Mouse (Mus musculus): Measurements from ENCODE around the gene Pcnx2. TPM values are rescaled to one million over a fixed set of nuclear protein-coding genes. Genes with fewer than 3 reads are reported as not detected.

The Pcnx2 gene
- polyA plus RNA-seq, 1 experiment from 2014 or later, result 3.3 TPM

DNA sequence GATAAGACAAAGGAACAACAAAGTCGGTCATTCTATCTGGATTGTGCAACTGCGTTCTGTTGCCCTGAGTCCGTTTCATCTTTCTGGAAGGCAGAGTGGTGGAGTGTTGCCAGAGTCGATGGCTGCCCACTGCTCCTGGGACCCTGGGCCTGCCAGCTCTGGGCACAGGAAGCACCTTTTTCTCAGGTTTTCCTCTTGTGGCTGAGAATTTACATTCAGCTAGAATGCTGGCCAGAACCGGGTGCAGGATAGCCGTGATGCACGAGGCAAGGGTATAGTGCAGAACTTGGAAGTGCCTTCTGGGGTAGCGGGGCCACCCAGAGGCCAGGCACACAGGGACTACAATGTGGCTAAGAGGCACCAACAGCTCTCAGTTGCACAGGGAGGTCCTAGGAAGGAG, 155.7 kb downstream of the Pcnx2 start:
- WGBS, result 94% methylated on average over 8 of the region's 8 CpGs
- Histone ChIP-seq H3K9ac (no peak overlapping the region), H3K9me3 (no peaks in the 10 kb centered on the region), H3K27ac (no peak overlapping the region), H3K27me3 (no peaks in the 10 kb centered on the region), H3K36me3 (peaks cover 4% of the 10 kb centered on the region), H3K4me2 (no peak overlapping the region), H3K4me3 (no peak overlapping the region), H3K4me1 (replicated peaks) (peaks cover 8% of the 10 kb centered on the region; the same call in 1 of the 2 replicates)
- no peak for ATAC-seq (ENCODE audit: low FRiP score)

GRCm38 (mm10) chr8:125741855-125742254, 156.3 kb downstream of the Pcnx2 start:
- no peak overlapping the region for H3K9ac ChIP-seq
- 75% methylated on average over 2 of the region's 2 CpGs for WGBS
- H3K36me3 ChIP-seq, result peaks cover under 1% of the 10 kb centered on the region
- H3K27ac ChIP-seq, result no peak overlapping the region
- no peak for ATAC-seq (ENCODE audit: low FRiP score)
- no peak overlapping the region for H3K4me2 ChIP-seq
- no peak overlapping the region for H3K4me3 ChIP-seq
- H3K27me3 ChIP-seq, result no peaks in the 10 kb centered on the region
- H3K4me1 ChIP-seq (replicated peaks), result peaks cover 6% of the 10 kb centered on the region; the same call in 1 of the 2 replicates
- H3K9me3 ChIP-seq, result no peaks in the 10 kb centered on the region

GRCm38 (mm10) chr8:125741377-125741776, 156.7 kb downstream of the Pcnx2 start:
- Histone ChIP-seq H3K36me3 (no peaks in the 10 kb centered on the region; the same call in none of the 2 replicates), H3K27ac (no peak overlapping the region), H3K27me3 (no peaks in the 10 kb centered on the region), H3K4me3 (no peak overlapping the region), H3K4me1 (replicated peaks) (peaks cover 6% of the 10 kb centered on the region; the same call in 1 of the 2 replicates), H3K9me3 (no peaks in the 10 kb centered on the region), H3K9ac (no peak overlapping the region), H3K4me2 (no peak overlapping the region)
- 75% methylated on average over 5 of the region's 5 CpGs for WGBS
- no peak for ATAC-seq (ENCODE audit: low FRiP score)

DNA sequence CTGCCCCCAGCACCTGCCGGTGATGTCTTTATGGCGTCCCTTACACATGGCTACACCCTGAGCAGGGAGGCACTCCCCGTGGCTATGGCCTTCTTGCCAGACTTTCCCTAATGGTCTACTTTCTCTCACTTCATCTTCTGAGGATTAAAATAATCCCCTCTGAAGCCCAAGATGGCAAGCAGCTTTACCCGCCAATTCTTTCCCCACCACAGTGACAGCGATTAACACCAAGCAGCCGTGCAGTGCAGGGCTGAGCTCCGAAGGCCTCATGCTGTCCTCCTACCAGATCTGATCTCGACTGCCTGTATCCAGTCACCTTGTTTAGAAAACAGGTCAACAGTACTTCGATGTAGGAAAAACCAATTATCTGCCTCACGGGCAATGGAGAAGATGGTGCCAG, 157.5 kb downstream of the Pcnx2 start:
- Histone ChIP-seq H3K4me1 (replicated peaks) (peaks cover 6% of the 10 kb centered on the region; the same call in 1 of the 2 replicates), H3K9ac (no peak overlapping the region), H3K36me3 (no peaks in the 10 kb centered on the region; the same call in 1 of the 2 replicates), H3K9me3 (no peaks in the 10 kb centered on the region), H3K27me3 (no peaks in the 10 kb centered on the region), H3K4me3 (no peak overlapping the region), H3K27ac (no peak overlapping the region), H3K4me2 (no peak overlapping the region)
- no peak for ATAC-seq (ENCODE audit: low FRiP score)
- 88% methylated on average over 10 of the region's 10 CpGs for WGBS

DNA sequence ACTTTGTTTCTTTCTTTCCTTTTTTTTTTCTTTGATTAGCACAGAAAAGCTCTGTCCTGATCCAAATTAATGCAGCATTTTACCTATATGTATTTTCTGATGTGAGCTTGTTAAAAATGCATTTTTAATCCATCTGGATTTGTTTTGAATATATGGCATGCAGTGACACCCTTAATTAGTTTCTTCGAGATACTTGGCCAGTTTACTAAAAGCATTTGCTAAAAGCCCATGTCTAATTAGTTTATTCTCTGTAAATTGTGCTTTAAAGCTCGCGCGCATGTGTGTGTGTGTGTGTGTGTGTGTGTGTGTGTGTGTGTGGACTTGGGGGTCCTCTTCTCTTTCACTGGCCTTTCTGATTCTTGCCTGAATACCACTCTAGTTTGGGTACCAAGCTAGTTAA, 159.2 kb downstream of the Pcnx2 start:
- Histone ChIP-seq H3K4me1 (replicated peaks) (peaks cover 12% of the 10 kb centered on the region), H3K4me2 (no peak overlapping the region), H3K9ac (no peak overlapping the region), H3K27ac (no peak overlapping the region), H3K4me3 (no peak overlapping the region), H3K9me3 (no peaks in the 10 kb centered on the region), H3K27me3 (no peaks in the 10 kb centered on the region), H3K36me3 (no peaks in the 10 kb centered on the region; the same call in 1 of the 2 replicates)
- WGBS, result 84% methylated on average over 4 of the region's 4 CpGs
- no peak for ATAC-seq (ENCODE audit: low FRiP score)

DNA sequence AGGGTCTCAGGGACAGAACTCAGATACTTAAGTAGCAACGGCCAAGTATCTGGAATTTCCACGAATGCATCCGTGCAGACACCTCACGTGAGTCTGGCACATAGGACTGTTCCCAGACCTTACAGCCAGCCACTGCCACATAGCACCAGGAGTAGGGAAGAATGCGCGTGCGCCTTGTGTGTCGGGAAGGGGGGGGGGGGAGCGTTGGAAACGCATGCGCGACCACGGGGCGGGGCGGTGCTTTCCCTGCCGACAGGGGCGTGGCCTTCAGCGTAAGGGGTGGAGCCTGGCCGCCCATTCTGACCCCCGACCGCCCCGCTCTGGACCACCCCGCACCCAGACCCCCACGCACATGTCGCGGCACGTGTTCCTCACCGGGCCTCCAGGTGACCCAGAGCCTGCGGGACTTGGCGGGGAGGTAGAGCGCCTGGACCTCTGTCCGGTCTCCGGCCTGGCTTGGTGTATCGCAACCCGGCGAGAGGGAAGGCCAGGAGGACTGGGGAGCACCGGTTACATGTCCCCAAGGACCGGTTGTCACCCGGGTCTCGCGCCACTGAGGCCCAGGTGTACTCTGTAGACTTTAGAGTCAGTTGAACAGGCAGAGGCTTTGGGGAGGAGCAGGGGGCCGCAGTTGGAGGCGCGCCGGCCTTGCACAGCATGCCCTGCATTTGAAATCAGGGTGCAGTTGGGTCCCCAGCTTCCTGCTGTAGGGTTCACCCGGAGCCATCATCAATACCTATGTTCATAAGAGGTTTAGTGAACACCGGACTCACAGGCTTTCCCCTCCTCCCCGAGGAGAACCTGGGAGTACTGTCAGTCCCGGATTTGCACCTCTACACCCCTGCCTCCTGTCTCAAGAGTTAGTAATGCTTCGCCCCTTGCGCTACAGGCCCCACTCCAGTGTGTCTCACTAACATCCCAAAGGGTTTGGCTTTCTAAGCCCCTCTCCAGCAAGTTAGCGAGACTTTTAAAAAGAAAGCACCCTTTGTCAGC, 163.9 kb downstream of the Pcnx2 start:
- peak; percentile 93 for ATAC-seq (ENCODE audit: low FRiP score)
- H3K4me2 ChIP-seq, result peak overlapping the region; percentile 86
- 10% methylated on average over 46 of the region's 52 CpGs for WGBS
- H3K27me3 ChIP-seq, result no peaks in the 10 kb centered on the region
- no peaks in the 10 kb centered on the region for H3K36me3 ChIP-seq
- peak overlapping the region; percentile 53; the same call in 1 of the 2 replicates for H3K27ac ChIP-seq
- H3K4me3 ChIP-seq, result peak overlapping the region; percentile 66
- H3K9me3 ChIP-seq, result no peaks in the 10 kb centered on the region
- H3K4me1 ChIP-seq (replicated peaks), result peaks cover 9% of the 10 kb centered on the region
- peak overlapping the region; percentile 83 for H3K9ac ChIP-seq

DNA sequence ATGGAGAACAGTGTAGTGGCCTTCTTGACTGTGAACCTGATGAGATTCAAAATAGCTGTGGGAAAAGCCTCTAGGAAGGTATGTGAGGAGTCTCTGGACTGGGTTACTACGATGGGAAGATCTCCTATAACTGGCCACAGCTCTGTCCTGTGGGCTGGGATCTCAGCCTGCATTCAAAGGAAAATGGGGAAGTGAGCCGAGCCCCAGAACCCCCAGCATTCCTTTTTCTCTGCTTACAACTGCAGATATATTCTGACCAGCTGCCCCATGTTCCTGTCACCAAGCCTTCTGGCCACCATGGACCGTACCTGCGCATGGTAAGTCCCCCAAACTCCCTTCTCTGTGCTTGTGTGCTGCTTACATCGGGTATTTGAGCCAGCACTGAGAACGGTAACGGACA, 168.4 kb downstream of the Pcnx2 start, which contains the start of gene Ntpcr:
Ntpcr (plus strand) TSS at position 218 of the 400 bp plus-strand sequence.
- WGBS, result 86% methylated on average over 7 of the region's 7 CpGs
- no peak for ATAC-seq (ENCODE audit: low FRiP score)
- H3K4me2 ChIP-seq, result no peak within 1 kb of the TSS
- no peaks in the 10 kb centered on the region for H3K36me3 ChIP-seq
- H3K27me3 ChIP-seq, result no peaks in the 10 kb centered on the region
- no peaks in the 10 kb centered on the region for H3K9me3 ChIP-seq
- H3K27ac ChIP-seq, result no peak within 1 kb of the TSS
- peaks cover 4% of the 10 kb centered on the region for H3K4me1 ChIP-seq (replicated peaks)
- H3K4me3 ChIP-seq, result no peak within 1 kb of the TSS
- H3K9ac ChIP-seq, result no peak within 1 kb of the TSS

GRCm38 (mm10) chr8:125727797-125728196, 170.3 kb downstream of the Pcnx2 start:
- 66% methylated on average over 8 of the region's 8 CpGs for WGBS
- no peak for ATAC-seq (ENCODE audit: low FRiP score)
- no peak overlapping the region for H3K4me3 ChIP-seq
- H3K27ac ChIP-seq, result no peak overlapping the region
- H3K9ac ChIP-seq, result no peak overlapping the region
- H3K9me3 ChIP-seq, result no peaks in the 10 kb centered on the region
- H3K36me3 ChIP-seq, result no peaks in the 10 kb centered on the region
- no peak overlapping the region for H3K4me2 ChIP-seq
- no peaks in the 10 kb centered on the region for H3K27me3 ChIP-seq
- peaks cover 6% of the 10 kb centered on the region; the same call in 1 of the 2 replicates for H3K4me1 ChIP-seq (replicated peaks)

- WGBS, result 82% methylated on average over 5 of the region's 5 CpGs
- no peak overlapping the region for H3K4me3 ChIP-seq
- no peak overlapping the region for H3K9ac ChIP-seq
- no peaks in the 10 kb centered on the region for H3K27me3 ChIP-seq
- no peak overlapping the region for H3K4me2 ChIP-seq
- ATAC-seq (ENCODE audit: low FRiP score), result no peak
- H3K36me3 ChIP-seq, result no peaks in the 10 kb centered on the region
- H3K4me1 ChIP-seq (replicated peaks), result peaks cover 6% of the 10 kb centered on the region; the same call in 1 of the 2 replicates
- H3K9me3 ChIP-seq, result no peaks in the 10 kb centered on the region
- no peak overlapping the region for H3K27ac ChIP-seq
Measured at GRCm38 (mm10) chr8:125726986-125727385, 171.1 kb downstream of the Pcnx2 start.

DNA sequence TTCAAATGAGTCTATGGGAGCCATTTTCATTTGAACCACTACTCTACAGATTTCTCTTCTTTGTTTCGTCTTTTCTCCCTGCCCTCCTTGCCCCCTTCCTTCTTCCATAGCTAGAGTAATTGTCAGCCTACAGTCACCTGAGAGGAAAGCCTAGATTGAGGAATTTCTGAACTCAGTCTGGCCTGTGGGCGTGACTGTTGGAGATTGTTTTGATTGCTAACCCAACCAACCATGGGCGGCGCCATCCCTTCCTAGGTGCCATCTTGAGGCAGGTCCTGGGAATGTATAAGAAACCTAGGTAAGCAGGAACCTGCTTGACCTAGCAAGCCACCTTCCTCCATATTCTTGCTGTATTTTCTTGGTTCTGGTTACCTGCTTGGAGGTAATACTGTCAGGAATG, 172.0 kb downstream of the Pcnx2 start:
- Histone ChIP-seq H3K4me1 (replicated peaks) (peaks cover 6% of the 10 kb centered on the region; the same call in 1 of the 2 replicates), H3K27ac (no peak overlapping the region), H3K27me3 (no peaks in the 10 kb centered on the region), H3K36me3 (no peaks in the 10 kb centered on the region), H3K4me2 (no peak overlapping the region), H3K9me3 (no peaks in the 10 kb centered on the region), H3K4me3 (no peak overlapping the region), H3K9ac (no peak overlapping the region)
- no peak for ATAC-seq (ENCODE audit: low FRiP score)
- 95% methylated on average over 4 of the region's 4 CpGs for WGBS

GRCm38 (mm10) chr8:125725037-125725820, 172.9 kb downstream of the Pcnx2 start:
- no peak for ATAC-seq (ENCODE audit: low FRiP score)
- H3K9ac ChIP-seq, result no peak overlapping the region
- no peaks in the 10 kb centered on the region for H3K27me3 ChIP-seq
- no peaks in the 10 kb centered on the region for H3K36me3 ChIP-seq
- H3K4me1 ChIP-seq (replicated peaks), result peaks cover 6% of the 10 kb centered on the region; the same call in 1 of the 2 replicates
- H3K4me3 ChIP-seq, result no peak overlapping the region
- no peaks in the 10 kb centered on the region for H3K9me3 ChIP-seq
- WGBS, result 83% methylated on average over 6 of the region's 6 CpGs
- H3K4me2 ChIP-seq, result no peak overlapping the region
- no peak overlapping the region for H3K27ac ChIP-seq

DNA sequence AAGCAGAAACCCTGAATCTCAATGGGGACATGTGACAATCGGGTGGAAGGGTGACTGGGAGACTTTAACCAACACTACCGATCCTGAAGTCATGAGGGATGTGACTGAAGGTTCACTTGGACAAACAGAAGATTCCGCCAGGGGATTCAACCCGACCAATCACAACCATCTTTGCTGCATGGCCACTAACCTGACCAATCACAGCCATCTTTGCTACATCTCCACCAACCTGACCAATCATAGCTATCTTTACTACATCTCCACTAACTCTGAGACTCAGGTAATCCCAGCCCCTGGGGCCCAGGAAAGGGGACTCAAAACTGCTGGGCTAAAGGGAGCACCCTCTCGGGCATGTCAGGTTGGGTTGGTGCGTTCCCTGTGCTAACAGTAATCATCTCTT, 174.7 kb downstream of the Pcnx2 start:
- Histone ChIP-seq H3K9ac (no peak overlapping the region), H3K4me3 (no peak overlapping the region), H3K36me3 (no peaks in the 10 kb centered on the region), H3K27ac (no peak overlapping the region), H3K4me2 (no peak overlapping the region), H3K27me3 (no peaks in the 10 kb centered on the region), H3K4me1 (replicated peaks) (peaks cover 6% of the 10 kb centered on the region; the same call in 1 of the 2 replicates), H3K9me3 (no peaks in the 10 kb centered on the region)
- WGBS, result 94% methylated on average over 6 of the region's 6 CpGs
- ATAC-seq (ENCODE audit: low FRiP score), result no peak

Measured in hindbrain, embryonic 13.5 days (tissue).